26 mouse cellular contexts compared by ENCODE assay signal in the genomic region with DNA sequence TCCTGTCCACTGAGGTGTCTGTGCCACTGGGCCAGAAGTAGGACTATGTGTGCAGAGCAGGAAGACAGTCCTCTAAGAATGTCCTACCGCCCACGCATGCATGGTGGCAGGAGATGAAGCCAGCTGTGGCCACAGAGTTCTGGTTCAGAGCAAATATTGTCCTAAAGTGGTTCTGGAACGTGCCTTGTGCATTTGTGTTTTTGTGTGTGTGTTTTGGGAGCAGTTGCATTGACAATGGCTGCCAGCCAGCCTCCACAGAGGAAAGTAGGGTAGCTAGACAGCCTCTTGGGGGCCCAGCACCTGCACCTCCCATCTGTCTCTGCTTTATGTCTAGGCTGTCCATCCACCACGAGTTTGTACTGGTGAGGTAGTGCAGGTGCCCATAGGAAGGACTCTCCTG. TPM values are rescaled to one million over a fixed set of nuclear protein-coding genes. Genes with fewer than 3 reads are reported as not detected.
"Had no signal": no experiment of that assay in that cellular context is flagged by ENCODE, and none has a peak within 500 bp of the region (broad histone marks: within the 10 kb centered on the region; RNA-seq: fewer than 3 reads in every experiment).

No protein-coding gene starts in this region.

- H3K27me3 ChIP-seq: heart, embryonic 12.5 days; hindbrain, embryonic 13.5 days; hindbrain, embryonic 15.5 days; kidney, embryonic 15.5 days; limb, embryonic 13.5 days; limb, embryonic 15.5 days; liver, embryonic 13.5 days had no signal

- H3K27ac ChIP-seq: hindbrain, embryonic 13.5 days; hindbrain, embryonic 15.5 days; hindbrain, postnatal 0 days; kidney, embryonic 15.5 days; kidney, postnatal 0 days; layer of hippocampus, adult 2 months; left cerebral cortex, adult 2 months; limb, embryonic 13.5 days; limb, embryonic 15.5 days; liver, embryonic 13.5 days had no signal

- H3K4me2 ChIP-seq: heart, embryonic 12.5 days; hindbrain, embryonic 13.5 days; hindbrain, embryonic 15.5 days; kidney, embryonic 15.5 days; limb, embryonic 13.5 days; limb, embryonic 15.5 days; liver, embryonic 13.5 days had no signal

- DNase-seq: forebrain, postnatal 0 days; gastrocnemius, postnatal 14 days; heart, postnatal 14 days; heart, postnatal 36 days; kidney, adult 11 months; kidney, adult 2 months; kidney, adult 9 months; kidney, postnatal 14 days; kidney, postnatal 4 days; liver, embryonic 13.5 days had no signal

- H3K36me3 ChIP-seq: heart, embryonic 12.5 days; hindbrain, embryonic 15.5 days; kidney, embryonic 15.5 days; limb, embryonic 15.5 days; liver, embryonic 13.5 days had no signal

- ATAC-seq: forebrain, postnatal 0 days; hindbrain, postnatal 0 days; intestine, embryonic 16.5 days had no signal

- H3K9me3 ChIP-seq: heart, embryonic 12.5 days; hindbrain, embryonic 13.5 days; hindbrain, embryonic 15.5 days; kidney, embryonic 15.5 days; limb, embryonic 13.5 days; limb, embryonic 15.5 days; liver, embryonic 13.5 days had no signal

- H3K9ac ChIP-seq: forebrain, postnatal 0 days; heart, embryonic 12.5 days; hindbrain, embryonic 13.5 days; hindbrain, embryonic 15.5 days; kidney, embryonic 15.5 days; limb, embryonic 13.5 days; limb, embryonic 15.5 days; liver, embryonic 13.5 days had no signal

- H3K4me1 ChIP-seq: heart, embryonic 12.5 days; hindbrain, embryonic 13.5 days; hindbrain, embryonic 15.5 days; kidney, embryonic 15.5 days; limb, embryonic 13.5 days; limb, embryonic 15.5 days; liver, embryonic 13.5 days had no signal

- H3K4me3 ChIP-seq: heart, embryonic 12.5 days; hindbrain, embryonic 13.5 days; hindbrain, embryonic 15.5 days; kidney, embryonic 15.5 days; layer of hippocampus, adult 2 months; left cerebral cortex, adult 2 months; limb, embryonic 13.5 days; limb, embryonic 15.5 days; liver, embryonic 13.5 days had no signal

RNA-seq across cellular contexts. Expression of a gene that starts 47.6 kb away (rescaled TPM):
- polyA plus RNA-seq: gonadal fat pad, adult 2 months; heart, embryonic 14.5 days; heart, postnatal 0 days; hindbrain, embryonic 11.5 days; hindbrain, embryonic 13.5 days; hindbrain, embryonic 15.5 days; hindbrain, postnatal 0 days; kidney, adult 2 months; kidney, embryonic 15.5 days; kidney, postnatal 0 days; limb, embryonic 11.5 days; liver, embryonic 13.5 days had no signal
